ENCODE assay signal across 21 mouse cellular contexts in genomic region chr9:45610336-45611060, GRCm38 (mm10).
A peak's percentile ranks its signal among the peaks of the same experiment; 100 is the strongest.
DNase-seq lines count a peak whose midpoint lies in the region; ATAC-seq and TF ChIP-seq lines count a peak whose summit lies in the region.
"Had no signal": no experiment of that assay in that cellular context is flagged by ENCODE, and none has a peak within 500 bp of the region (broad histone marks: within the 10 kb centered on the region; RNA-seq: fewer than 3 reads in every experiment).

No protein-coding gene starts in this region.

- WGBS in hindbrain, postnatal 0 days, result 57% methylated on average over 11 of the region's 11 CpGs
- WGBS in hindbrain, embryonic 14.5 days, result 70% methylated on average over 11 of the region's 11 CpGs

- TF ChIP-seq CTCF in hindbrain, postnatal 0 days (IDR thresholded peaks at IDR 0.05; ENCODE audit: low read depth), result no peak

- ATAC-seq in hindbrain, postnatal 0 days, result no peak
- ATAC-seq in hindbrain, embryonic 14.5 days (ENCODE audit: low FRiP score), result no peak
- ATAC-seq: intestine, embryonic 15.5 days had no signal

- H3K4me1 ChIP-seq in hindbrain, postnatal 0 days (ENCODE audit: insufficient read depth, low read length), result peaks cover 33% of the 10 kb centered on the region
- peaks cover 20% of the 10 kb centered on the region for H3K4me1 ChIP-seq in hindbrain, embryonic 14.5 days (replicated peaks; ENCODE audit: control insufficient read depth, insufficient read depth, low read length)
- H3K4me1 ChIP-seq: intestine, embryonic 15.5 days had no signal

- no peaks in the 10 kb centered on the region for H3K36me3 ChIP-seq in hindbrain, postnatal 0 days (ENCODE audit: insufficient read depth, low read length)
- H3K36me3 ChIP-seq in hindbrain, embryonic 14.5 days (replicated peaks; ENCODE audit: control insufficient read depth, insufficient read depth), result no peaks in the 10 kb centered on the region
- H3K36me3 ChIP-seq: embryonic facial prominence, embryonic 10.5 days; hindbrain, embryonic 10.5 days; intestine, embryonic 15.5 days; neural tube, embryonic 13.5 days had no signal

- no peaks in the 10 kb centered on the region for H3K9me3 ChIP-seq in hindbrain, postnatal 0 days (ENCODE audit: low read length)
- no peaks in the 10 kb centered on the region for H3K9me3 ChIP-seq in hindbrain, embryonic 14.5 days (ENCODE audit: control insufficient read depth, low read length)
- H3K9me3 ChIP-seq: embryonic facial prominence, embryonic 10.5 days; hindbrain, embryonic 10.5 days; intestine, embryonic 15.5 days; neural tube, embryonic 13.5 days had no signal

- DNase-seq in cerebellum, postnatal 10 days, result peak; percentile 66 to 67
- DNase-seq in cerebellum, postnatal 4 days (ENCODE audit: low spot score in 2 of 2), result no peak
- no peak for DNase-seq in hindbrain, postnatal 0 days (ENCODE audit: low spot score)
- DNase-seq in hindbrain, embryonic 14.5 days (ENCODE audit: low spot score), result no peak
- peak; percentile 63 for DNase-seq in retina, postnatal 1 day
- no peak for DNase-seq in retina, embryonic 14.5 days (ENCODE audit: low spot score)
- DNase-seq in adrenal gland, adult (ENCODE audit: inconsistent age in 2 of 2, low spot score in 1 of 2), result no peak
- DNase-seq: adrenal gland, postnatal 14 days; gastrocnemius, postnatal 14 days; heart, adult 11 months; kidney, adult 9 months; kidney, postnatal 14 days; layer of hippocampus, postnatal 36 days; lung, postnatal 4 days; thymus, adult 18-20 months; thymus, postnatal 36 days had no signal

- H3K4me3 ChIP-seq in hindbrain, postnatal 0 days (ENCODE audit: low read length), result no peak overlapping the region
- H3K4me3 ChIP-seq in hindbrain, embryonic 14.5 days (replicated peaks; ENCODE audit: low read length), result no peak overlapping the region
- H3K4me3 ChIP-seq: embryonic facial prominence, embryonic 10.5 days; hindbrain, embryonic 10.5 days; intestine, embryonic 15.5 days; neural tube, embryonic 13.5 days had no signal

- 0 out of 2 replicates have a peak overlapping the region, but pooled peaks have one; percentile 79 for H3K27ac ChIP-seq in hindbrain, postnatal 0 days
- no peak overlapping the region; the same call in 1 of the 2 replicates for H3K27ac ChIP-seq in hindbrain, embryonic 14.5 days
- H3K27ac ChIP-seq: embryonic facial prominence, embryonic 10.5 days; hindbrain, embryonic 10.5 days; intestine, embryonic 15.5 days; neural tube, embryonic 13.5 days had no signal

- H3K9ac ChIP-seq in hindbrain, postnatal 0 days (replicated peaks; ENCODE audit: low read length), result no peak overlapping the region
- H3K9ac ChIP-seq in hindbrain, embryonic 14.5 days, result no peak overlapping the region
- H3K9ac ChIP-seq: intestine, embryonic 15.5 days; neural tube, embryonic 13.5 days had no signal

- no peak overlapping the region for H3K4me2 ChIP-seq in hindbrain, postnatal 0 days (ENCODE audit: low read depth, low read length)
- H3K4me2 ChIP-seq in hindbrain, embryonic 14.5 days (replicated peaks), result no peak overlapping the region
- H3K4me2 ChIP-seq: heart, embryonic 11.5 days; intestine, embryonic 15.5 days; neural tube, embryonic 13.5 days had no signal

- H3K27me3 ChIP-seq in hindbrain, postnatal 0 days (ENCODE audit: insufficient read depth, low read length), result no peaks in the 10 kb centered on the region
- H3K27me3 ChIP-seq in hindbrain, embryonic 14.5 days (ENCODE audit: control insufficient read depth, insufficient read depth, low read length), result no peaks in the 10 kb centered on the region
- H3K27me3 ChIP-seq: intestine, embryonic 15.5 days; neural tube, embryonic 13.5 days had no signal

Comparison
In these comparisons a context has a peak if more than half of its experiments do, and no peak if none do; other contexts are left out.
1. DNase-seq: peak in cerebellum, postnatal 10 days (2 of 2) and retina, postnatal 1 day (single experiment); none in cerebellum, postnatal 4 days (0 of 2), hindbrain, postnatal 0 days (single experiment), hindbrain, embryonic 14.5 days (single experiment), retina, embryonic 14.5 days (single experiment) and adrenal gland, adult (0 of 2).